Mouse (Mus musculus): ENCODE measurements around the gene Fibp.

GRCm38 (mm10) chr19:5512091-5513004 is 51.9 kb downstream of the Fibp start:
- TF ChIP-seq EP300 (optimal IDR thresholded peaks at IDR 0.05) = no peak
- no peak for TF ChIP-seq CTCF (IDR thresholded peaks at IDR 0.05; ENCODE audit: low read depth)

Data from stomach, postnatal 0 days (tissue).